Mouse (Mus musculus) cortical plate, adult 2 months (tissue): Measurements from ENCODE around the gene Dph2. TPM values are rescaled to one million over a fixed set of nuclear protein-coding genes. Genes with fewer than 3 reads are reported as not detected.

Experiments
- H3K27ac ChIP-seq: fragments of 200-500 bp; 2 replicates; pipeline ENCODE4 v1.5.1; 2012; ENCODE audit warnings: low read length, control low read depth, inconsistent platforms; ENCODE audit not compliant: insufficient read depth
- H3K4me1 ChIP-seq: fragments of 200-500 bp; 2 replicates; pipeline ENCODE4 v1.6.1; 2011; ENCODE audit warnings: low read length; ENCODE audit not compliant: control insufficient read depth, insufficient read depth
- H3K4me3 ChIP-seq: fragments of 200-500 bp; 2 replicates; pipeline ENCODE4 v1.5.1; 2011; ENCODE audit warnings: mild to moderate bottlenecking, low read length, control low read depth; ENCODE audit not compliant: insufficient read depth
- CTCF ChIP-seq: fragments of 200-500 bp; IDR thresholded peaks from 2 replicates; pipeline ENCODE4 v1.5.1; 2011; ENCODE audit warnings: mild to moderate bottlenecking, control low read depth, low read length; ENCODE audit not compliant: insufficient read depth; ENCODE audit errors: extremely low read depth
- POLR2A ChIP-seq: fragments of 200-500 bp; IDR thresholded peaks from 2 replicates; pipeline ENCODE4 v1.6.1; 2011; ENCODE audit warnings: mild to moderate bottlenecking, low read length, control low read depth; ENCODE audit not compliant: insufficient read depth; ENCODE audit errors: extremely low read depth
- polyA plus RNA-seq: library from polyadenylated mRNA; depleted of rRNA; stranded (reverse); fragments of >200 nt; gene quantifications from 2 replicates; pipeline ENCODE4 v1.2.3, GENCODE M21; 2012

The Dph2 gene
- polyA plus RNA-seq, 1 experiment = 13.8 TPM

- no peak overlapping the region for H3K27ac ChIP-seq
- H3K4me3 ChIP-seq = no peak overlapping the region
- H3K4me1 ChIP-seq = no peaks in the 10 kb centered on the region
- TF ChIP-seq POLR2A (no peak), CTCF (no peak)
Measured at GRCm38 (mm10) chr4:117894601-117895000, 2.8 kb upstream of the Dph2 start.

- Histone ChIP-seq H3K27ac (no peak overlapping the region), H3K4me3 (no peak overlapping the region), H3K4me1 (no peaks in the 10 kb centered on the region)
- TF ChIP-seq CTCF (no peak), POLR2A (no peak)
Measured at GRCm38 (mm10) chr4:117893376-117893775, 1.5 kb upstream of the Dph2 start.

DNA sequence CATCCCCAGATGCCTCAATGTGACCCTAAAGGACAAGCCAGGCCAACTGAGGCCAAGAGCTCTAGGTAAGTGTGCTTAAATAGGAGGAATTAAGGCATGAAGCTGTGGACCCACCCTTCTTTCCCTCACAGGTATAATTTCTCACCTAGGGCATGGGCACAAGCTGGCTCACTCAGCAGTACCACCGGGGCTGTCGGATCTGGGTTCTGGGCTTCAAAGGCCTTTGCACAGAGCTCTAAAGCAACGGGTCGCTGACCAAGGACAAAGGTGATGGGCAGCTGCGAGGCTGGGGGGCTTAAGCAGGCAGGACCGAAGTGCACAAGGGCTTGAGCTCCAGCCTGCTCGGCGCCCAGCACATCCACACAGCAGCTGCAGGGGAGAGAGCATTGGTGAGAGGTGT, 1.1 kb downstream of the Dph2 start:
- no peak for TF ChIP-seq POLR2A
- TF ChIP-seq CTCF = no peak
- no peak overlapping the region for H3K4me3 ChIP-seq
- no peak overlapping the region for H3K27ac ChIP-seq
- no peaks in the 10 kb centered on the region for H3K4me1 ChIP-seq

DNA sequence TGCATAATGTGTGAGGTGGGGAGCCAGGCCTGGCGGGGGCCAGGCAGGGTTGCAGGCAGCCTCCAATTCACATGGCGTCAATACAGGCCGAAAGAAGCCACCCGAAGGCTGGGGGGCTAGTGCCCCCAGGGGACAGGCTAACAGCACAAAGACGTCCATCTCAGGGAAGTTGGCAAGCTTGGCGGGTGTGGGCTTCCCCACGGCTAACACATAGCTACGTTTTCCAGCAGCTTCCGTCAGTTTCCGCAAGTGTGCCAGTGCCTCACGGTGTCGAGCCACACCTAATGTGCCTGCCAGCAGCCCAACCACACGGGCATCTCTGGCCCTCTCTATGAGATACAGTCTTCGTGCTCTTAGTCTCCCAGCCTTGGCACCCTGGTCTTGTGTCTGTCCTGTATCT, 1.8 kb downstream of the Dph2 start:
- no peak for TF ChIP-seq POLR2A
- TF ChIP-seq CTCF = no peak
- no peak overlapping the region for H3K27ac ChIP-seq
- H3K4me1 ChIP-seq = 0 out of 2 replicates have a peak, but pooled peaks cover 3% of the 10 kb centered on the region
- no peak overlapping the region for H3K4me3 ChIP-seq

- Histone ChIP-seq H3K4me1 (peaks cover 3% of the 10 kb centered on the region; the same call in 1 of the 2 replicates), H3K27ac (no peak overlapping the region), H3K4me3 (no peak overlapping the region)
- TF ChIP-seq CTCF (no peak), POLR2A (no peak)
Measured at GRCm38 (mm10) chr4:117889471-117889870, 2.4 kb downstream of the Dph2 start.

- TF ChIP-seq POLR2A = no peak
- no peak for TF ChIP-seq CTCF
- Histone ChIP-seq H3K4me1 (peaks cover 6% of the 10 kb centered on the region; the same call in 1 of the 2 replicates), H3K27ac (no peak overlapping the region), H3K4me3 (peak overlapping the region; percentile 47; the same call in 1 of the 2 replicates)
Measured at GRCm38 (mm10) chr4:117887920-117888319, 3.9 kb downstream of the Dph2 start.

DNA sequence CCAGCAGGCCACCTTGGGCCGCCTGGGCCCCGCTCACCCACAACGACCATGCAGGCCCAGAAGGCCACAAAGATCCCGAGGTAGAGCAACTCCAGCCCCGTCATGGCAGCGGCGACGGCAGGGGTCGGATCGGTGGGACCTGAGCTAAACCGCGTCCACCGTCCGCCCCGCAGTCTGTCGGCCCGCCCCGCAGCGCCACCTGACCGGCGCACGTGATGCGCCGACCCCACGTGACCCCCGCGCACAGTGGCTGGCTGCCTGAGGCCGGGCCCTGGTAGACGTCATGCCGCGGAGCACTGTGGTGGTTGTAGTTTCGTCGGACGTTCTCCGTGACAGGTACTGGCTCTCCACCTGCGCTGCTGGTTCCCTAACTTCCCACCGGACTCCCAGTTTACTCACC, 4.7 kb downstream of the Dph2 start, which contains the start of gene Atp6v0b:
TSS of gene Atp6v0b (minus strand) at position 201 of the 400 bp plus-strand sequence.
- TF ChIP-seq CTCF = no peak
- peak; percentile 87 for TF ChIP-seq POLR2A
- Histone ChIP-seq H3K27ac (peak within 1 kb of the TSS; percentile 61), H3K4me3 (peak within 1 kb of the TSS; percentile 47), H3K4me1 (peaks cover 6% of the 10 kb centered on the region; the same call in 1 of the 2 replicates)

DNA sequence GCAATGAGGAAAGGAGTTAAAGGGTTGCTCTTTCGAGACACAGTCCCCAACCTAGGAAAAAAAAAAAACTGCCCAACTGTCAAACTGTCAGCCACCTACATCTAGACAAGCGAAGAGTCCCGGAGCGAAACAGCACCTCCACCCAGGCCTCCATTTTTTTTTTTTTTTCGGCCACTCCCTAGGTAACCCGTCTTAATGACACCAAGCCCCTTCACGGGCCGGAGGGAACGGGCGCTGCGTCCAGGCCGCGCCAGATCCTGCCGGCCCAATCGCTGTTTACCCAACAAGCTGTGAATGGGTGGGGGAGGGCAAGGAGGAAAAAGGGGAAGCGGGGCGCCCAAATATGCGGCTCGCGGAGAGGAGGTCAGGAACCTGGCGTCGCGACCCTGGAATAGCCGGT, 5.2 kb downstream of the Dph2 start:
- peak overlapping the region; percentile 61 for H3K27ac ChIP-seq
- H3K4me3 ChIP-seq = peak overlapping the region; percentile 47
- peaks cover 6% of the 10 kb centered on the region for H3K4me1 ChIP-seq
- TF ChIP-seq POLR2A (no peak), CTCF (no peak)

GRCm38 (mm10) chr4:117885994-117886393, 5.8 kb downstream of the Dph2 start:
- TF ChIP-seq POLR2A (no peak), CTCF (no peak)
- no peak overlapping the region for H3K27ac ChIP-seq
- peaks cover 6% of the 10 kb centered on the region for H3K4me1 ChIP-seq
- H3K4me3 ChIP-seq = peak overlapping the region; percentile 47

DNA sequence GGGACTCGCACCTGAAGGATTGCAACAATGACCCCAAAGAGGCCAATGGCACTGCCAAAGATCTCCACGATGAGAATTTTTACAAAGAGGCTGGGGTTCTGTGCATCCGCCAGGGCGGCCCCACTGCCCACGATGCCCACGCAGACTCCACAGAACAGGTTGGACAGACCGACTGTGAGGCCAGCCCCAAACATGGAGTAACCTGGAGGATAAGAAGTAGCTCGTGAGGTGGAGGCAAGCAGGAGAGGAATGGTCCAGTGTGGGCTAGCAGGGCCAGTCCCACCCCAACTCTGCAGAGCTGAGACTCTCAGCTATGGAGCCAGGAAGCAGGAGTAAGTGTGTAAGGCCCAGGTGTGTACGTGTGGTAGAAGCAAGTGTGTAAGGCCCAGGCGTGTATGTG, 6.7 kb downstream of the Dph2 start:
- Histone ChIP-seq H3K27ac (no peak overlapping the region), H3K4me3 (peak overlapping the region; percentile 47; the same call in 1 of the 2 replicates), H3K4me1 (peaks cover 6% of the 10 kb centered on the region)
- no peak for TF ChIP-seq POLR2A
